Mouse (Mus musculus) right cerebral cortex, postnatal 36 days (tissue): ENCODE data around the gene Wdr34.

Experiments
- DNase-seq, 2 experiments: peaks; one replicate each; pipeline ENCODE4 v3.0.0; 2022; ENCODE audit warnings: low spot score in 2 of 2, mixed read lengths in 1 of 2

Gene Wdr34

DNA sequence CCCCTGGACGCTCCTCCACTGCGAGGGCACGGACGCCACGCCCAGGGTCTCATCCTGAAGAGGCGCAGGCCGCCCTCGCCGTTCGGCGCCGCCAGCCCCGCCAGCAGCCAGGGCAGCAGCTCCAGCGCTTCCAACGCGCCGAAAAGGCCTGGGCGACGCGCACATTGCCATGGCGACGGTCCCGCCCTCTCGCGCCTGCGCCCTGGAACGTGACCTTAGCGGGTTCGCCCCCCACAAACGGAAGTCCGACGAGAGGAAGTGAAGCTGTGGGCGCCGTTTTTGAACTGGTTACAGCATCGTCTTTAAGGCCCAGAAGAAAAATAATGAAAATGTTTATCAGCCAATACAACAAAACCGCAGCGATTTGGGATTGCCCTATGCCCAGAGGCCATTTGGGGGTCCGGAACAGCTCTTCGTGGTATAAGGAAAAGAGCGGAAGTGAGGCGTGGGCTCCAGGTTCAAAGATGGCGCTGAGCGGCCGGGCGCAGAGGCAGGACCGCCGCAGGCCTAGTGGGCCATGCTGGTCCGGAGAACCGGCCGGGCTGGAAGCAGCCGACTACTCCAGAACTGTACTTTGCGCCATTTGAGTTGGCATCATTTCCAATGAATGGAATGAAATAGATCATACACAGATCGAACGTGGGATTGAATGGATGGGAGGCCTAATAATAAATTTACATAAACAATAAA, at the start of gene Wdr34:
Wdr34 (minus strand) TSS at position 183 of the 690 bp plus-strand sequence.
- DNase-seq = peak; percentile 93 to 96

DNA sequence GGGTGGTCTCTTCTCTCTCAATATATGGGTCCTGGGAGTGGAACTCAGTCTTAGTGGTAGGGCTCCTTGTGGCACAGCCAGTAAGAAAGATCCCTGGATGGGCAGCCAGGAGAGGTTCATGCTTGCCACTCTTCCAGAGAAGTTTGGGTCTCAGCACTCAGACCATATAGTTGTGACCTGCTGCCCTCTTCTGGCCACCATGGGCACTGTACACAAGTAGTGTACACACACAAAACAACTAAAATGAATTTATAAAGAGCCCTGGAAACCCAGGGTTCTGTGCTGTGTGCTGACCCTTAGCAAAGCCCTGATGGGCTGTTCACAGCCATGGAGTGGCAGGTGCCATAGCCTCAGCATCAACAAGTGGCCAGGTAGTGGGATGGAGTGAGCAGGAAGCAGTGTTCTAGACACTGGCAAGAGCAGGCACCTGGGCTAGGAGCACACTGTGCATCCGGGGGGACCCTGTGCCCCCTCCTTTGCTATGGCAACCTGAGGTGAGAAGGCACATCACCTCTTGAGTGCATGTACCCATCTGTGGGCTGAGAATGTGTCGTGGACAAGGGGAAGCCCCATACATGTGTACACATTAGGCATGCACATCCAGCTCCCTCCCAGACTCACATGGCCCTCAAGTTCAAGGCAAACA, 47.3 kb upstream of the Wdr34 start:
- DNase-seq = no peak

DNA sequence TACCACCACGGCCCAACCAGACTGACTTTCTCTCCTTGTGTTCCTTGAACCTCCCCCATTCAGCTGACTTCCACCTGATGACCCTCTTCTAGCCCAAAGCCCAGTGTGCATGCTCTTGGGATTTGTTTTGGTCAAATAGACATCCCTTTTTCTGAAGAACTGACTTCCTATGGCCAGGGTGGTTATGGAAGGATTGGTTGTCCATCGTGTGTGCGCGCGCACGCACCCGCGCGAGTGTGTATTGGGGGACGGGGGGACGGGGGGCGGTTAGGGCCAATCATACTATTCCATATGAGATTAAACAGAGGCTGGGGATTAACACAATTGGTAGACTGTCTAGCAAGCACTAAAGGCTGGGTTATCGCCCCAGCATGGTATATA, 45.5 kb upstream of the Wdr34 start:
- DNase-seq = no peak

DNA sequence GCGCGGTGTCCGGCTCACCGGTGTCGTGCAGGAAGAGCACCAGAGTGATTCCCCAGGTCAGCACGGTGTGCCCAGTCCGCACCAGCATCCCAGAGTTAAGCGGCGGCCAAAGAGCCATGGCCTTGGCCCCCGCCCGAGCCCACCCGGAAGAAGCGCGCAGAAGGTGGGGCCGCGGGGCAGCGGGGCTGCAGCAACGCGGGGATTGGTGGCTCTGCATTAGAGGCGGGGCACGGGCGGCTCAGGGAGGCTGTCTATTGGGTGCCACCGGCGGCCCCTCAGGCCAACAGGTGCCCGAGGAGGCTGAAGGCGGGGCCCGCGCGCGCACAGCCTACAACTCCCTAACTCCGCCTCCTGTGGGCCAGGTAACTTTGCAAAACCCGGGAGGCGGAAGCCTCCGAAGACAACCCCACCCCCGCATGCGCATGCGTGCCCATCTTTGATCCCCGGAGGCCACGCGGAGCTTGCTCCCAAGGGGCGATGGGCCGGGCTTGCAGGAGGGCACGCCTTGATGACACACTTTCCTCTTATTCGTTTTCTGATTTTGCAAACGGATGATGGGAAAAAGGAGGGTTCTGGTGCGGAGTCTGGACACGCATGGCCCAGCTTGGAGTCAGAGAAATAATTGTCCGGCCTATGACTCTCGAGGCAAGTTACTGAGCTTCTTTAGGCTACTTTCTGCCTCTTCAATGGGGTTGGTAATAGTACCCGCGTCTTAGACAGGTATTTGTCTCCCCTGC, 45.0 kb upstream of the Wdr34 start, which contains the start of gene Zdhhc12:
Zdhhc12 (minus strand) TSS at position 178 of the 737 bp plus-strand sequence.
- peak; percentile 91 to 92 for DNase-seq

DNA sequence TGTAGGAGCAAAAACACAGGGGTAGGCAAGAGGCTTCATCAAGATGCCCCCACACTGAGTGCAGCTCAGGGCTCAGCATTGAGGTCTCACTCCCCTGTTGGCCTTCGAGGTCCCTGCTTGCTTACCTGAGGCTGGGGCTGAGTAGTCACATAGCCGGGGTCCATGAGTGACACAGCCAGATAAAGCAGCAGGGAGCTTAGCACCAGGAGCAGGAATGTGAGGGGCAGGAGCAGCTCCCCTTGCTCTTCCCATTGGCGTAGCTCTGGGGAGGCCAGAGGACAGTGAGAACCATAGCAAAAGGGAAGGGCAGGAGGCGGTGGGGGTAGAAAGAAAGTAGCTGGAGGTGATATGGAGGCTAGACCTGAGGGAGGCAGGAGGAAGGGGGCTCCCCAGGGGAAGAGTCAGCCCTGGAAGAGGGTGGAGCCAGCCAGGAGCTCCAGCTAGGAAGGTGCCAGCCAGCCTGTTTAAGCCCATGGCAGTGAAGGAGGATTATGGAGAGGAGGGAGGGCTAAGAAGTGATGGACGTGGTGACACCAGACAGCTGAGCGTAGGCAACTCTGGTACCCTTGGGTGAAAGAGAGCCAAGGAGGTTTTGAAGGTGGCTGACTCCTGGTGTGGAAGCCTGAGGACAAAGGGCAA, 43.7 kb upstream of the Wdr34 start:
- no peak for DNase-seq

DNA sequence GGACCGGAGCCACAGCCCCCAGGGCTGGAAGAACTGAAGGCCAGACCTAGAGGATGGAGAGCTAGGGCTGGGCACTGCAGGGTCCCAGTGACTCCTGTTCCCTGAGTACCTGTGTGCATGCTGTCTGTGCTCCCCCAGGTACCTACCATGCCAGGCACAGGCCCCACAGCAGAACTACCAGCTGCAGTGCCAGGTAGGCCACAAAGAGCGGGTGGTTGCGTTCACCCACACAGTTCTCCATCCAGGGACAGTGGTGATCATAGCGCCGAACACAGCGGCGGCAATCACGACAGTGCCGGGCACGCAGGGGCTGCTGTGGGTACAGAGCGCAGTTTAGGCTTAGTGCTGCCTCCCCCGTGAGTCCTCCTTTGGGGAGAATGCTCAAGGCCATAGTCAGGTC, 42.8 kb upstream of the Wdr34 start:
- no peak for DNase-seq

DNA sequence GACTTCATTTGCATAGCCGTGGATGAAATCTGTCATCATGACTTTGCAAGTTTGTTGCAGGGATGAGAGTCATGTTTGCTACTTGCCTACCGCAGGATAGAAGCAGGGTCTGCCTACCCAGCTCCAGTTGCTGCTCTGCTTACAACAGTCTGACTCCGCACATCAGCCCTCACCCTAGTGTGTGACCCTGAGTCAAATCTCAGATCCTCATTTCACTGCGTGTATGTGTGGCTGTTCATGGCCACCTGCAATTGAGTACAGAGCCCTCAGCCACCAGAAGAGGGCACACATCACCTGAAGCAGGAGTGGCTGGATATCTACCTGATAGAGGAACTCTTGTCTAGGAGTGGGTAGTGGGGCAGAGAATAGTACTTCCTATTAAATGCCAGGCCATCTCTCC, 38.6 kb upstream of the Wdr34 start:
- DNase-seq = no peak

DNA sequence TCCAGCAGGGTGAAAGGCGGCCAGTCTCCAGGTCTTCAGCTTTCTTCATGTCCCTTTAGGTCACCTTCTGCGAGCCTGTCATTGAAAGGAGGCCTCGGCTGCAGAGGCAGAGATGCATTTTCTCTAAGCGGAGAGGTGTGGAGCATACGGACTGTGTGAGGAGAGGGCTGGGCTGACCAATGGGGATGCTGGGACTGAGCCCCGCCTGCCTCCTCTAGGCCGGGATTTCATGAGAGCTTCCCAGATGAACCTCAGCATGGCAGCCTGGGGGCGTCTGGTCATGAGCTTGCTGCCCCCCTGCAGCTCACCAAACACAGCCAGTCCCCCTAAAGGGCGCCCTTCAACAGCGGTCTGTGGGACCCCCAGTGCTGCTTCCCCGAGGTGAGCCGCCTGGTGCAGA, 36.0 kb upstream of the Wdr34 start:
- DNase-seq = no peak

DNA sequence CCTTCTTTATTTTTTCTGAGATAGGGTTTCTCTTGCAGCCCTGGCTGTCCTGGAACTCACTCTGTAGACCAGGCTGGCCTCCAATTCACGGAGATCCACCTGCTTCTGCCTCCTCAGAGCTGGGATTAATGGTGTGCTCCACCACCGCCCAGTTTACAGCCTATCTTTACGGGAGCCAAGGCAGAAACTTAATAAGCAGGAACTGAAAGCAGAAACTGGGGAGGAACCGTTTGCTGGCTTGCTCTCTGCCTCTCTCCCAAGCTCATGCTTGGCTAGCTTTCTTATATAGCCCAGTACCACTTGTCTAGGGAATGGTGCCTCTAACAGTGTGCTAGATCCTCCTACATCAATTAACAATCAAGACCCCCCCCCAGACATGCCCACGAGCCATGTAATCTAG, 35.4 kb upstream of the Wdr34 start:
- DNase-seq = no peak

DNA sequence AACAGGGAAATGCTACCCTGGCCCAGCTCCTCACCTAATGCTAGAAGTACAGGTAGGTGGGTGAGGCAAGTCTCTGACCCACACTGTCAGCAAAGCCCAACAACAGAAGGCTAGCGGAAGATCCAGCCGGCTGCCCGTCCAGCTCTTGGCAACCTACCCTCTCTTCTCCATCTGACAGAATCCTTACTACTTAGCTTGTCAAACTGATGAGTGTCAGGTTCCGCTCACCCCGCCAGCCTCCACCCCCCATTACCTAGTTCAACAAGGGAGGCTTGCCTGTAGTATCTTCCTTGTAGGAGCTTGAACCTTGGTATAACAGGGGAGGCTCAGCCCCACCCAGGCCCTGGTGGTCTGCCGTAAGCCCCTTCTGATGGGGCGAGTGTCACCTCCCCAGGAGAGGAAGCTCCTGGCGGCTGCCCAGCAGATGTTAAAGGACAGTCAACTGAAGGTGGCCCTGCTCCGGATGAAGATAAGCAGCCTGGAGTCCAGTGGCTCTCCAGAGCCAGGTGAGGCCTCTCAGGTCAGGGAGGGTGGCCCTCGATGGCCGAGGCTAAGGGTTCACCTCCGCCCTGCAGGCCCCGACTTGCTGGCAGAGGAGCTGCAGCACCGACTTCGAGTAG, 31.6 kb upstream of the Wdr34 start:
- DNase-seq = no peak

DNA sequence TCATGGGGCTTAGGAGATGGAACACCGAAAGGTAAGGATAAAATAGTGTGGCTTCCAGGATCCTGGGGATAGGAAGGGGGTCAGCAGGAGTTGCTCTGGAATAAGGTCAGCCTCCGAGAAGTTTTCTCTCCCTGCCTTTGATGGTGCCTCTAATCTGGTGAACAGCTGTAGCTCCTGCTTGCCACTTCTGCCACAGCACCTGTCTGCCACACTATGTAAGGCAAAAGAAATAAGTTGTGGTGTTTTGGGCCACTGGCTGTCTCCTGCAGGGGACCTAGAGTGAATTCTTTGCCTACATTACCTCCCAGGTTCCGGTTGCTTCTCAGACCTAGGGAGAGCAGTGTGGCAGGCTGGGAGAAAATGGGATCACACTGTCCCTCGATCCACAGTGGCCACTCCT, 30.1 kb upstream of the Wdr34 start:
- DNase-seq = no peak

DNA sequence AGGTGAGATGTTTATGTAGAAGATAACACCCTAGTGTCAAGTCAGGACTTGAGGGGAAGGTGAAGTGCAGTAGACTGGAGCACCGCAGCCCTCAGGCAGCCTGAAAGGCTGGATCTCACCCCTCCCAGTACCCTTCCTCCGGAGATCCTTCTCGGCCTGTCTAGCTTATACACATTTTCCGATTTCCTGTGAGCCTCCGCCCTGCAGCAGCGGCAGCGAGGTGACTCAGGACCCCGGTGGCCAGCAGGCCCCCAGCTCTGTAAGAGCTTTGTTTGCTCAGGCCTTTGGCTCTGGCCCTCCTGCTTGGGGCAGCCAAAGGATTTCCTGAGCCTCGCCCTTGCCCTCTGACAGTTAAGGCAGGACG, 29.6 kb upstream of the Wdr34 start:
- DNase-seq = no peak

DNA sequence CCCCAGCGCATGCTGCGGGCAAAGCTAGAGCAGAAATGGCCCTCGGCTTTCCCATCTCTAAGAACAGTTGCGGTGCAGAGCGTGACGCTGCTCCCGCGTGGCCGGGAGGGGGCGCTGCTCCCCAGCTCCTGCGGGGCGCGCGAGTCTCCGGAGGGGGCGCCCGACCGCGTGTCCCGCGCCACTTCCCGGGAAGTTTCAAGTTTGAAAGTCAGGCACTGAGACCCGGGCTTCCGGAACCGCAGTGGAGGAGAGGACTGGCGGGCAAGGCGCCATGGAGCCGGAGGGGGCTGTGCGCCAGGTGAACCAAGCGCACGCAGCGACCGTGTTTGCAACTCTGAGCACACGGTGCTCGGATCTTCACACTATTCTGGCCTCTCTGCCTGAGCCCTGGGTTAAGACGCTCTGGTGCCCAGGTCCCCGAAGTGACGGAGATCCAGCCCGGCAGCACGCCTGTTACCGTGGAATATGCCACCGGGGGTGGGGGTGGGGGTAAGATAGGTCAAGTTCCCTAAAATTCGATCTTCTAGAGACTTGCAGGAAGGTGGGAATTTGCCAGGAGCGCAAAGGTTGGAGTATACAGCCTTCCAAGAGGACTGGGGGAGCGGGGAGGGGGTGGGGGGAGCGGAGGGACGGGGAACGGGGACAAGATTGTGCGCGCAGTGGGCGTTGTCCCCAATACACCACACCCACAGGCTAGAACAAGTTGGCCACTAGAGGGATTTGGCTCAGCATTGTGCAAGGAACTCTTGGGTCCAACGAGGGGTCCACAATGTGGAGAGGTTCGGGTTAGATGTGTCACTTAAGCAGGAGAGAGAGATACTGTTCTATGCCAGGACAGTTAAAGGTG, 29.0 kb upstream of the Wdr34 start, which contains the start of gene Pkn3:
Pkn3 (plus strand) TSS at position 183 of the 847 bp plus-strand sequence.
- peak in 1 of 2 experiments; percentile 48 for DNase-seq

DNA sequence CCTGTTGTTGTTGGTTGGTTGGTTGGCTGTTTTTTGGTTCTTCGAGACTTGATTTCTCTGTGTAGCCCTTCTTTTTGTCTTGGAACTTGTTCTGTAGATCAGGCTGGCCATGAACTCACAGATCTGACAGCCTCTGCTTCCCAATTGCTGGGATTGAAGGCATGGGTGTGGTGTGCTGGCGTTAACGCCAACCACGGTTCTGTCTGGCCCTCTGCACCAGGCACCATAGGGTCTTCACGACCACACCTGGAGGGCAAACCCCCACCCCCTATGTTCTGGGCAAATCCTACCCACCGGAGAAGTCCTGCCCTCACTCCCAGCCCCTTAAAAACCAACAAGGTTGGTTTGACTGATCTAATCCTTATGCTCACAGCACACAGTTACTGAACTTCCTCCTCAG, 28.3 kb upstream of the Wdr34 start:
- DNase-seq = no peak

DNA sequence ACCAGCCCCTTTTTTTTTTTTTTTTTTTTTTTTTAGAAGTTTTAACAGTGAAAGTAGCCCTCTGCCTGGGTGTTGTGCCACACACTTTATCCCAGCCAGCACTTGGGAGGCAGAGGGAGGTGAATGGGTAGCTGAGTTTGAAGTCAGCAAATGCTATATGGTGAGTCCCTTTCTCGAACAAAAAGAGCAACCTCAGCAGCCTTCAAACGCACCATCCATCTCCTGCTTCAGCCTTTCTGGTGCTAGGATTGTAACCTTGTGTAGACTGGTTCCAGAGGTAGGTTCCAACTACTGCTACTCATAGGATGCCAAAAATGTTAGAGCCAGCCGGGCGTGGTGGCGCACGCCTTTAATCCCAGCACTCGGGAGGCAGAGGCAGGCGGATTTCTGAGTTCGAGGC, 27.8 kb upstream of the Wdr34 start:
- no peak for DNase-seq

DNA sequence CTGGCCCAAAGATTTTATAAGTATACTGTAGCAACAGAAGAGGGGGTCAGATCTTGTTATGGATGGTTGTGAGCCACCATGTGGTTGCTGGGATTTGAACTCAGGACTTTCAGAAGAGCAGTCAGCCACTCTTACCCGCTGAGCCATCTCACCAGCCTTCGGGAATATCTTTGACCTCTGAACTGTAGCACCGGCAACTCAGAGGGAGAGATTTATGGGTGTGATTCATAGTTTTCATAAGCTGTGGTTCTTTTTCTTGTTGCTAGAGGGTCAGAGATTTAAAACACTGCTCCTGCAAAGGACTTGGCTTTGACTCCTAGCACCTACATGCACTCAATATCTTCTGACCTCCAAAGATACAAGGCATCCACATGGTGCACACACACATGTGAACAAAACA, 26.9 kb upstream of the Wdr34 start:
- no peak for DNase-seq

DNA sequence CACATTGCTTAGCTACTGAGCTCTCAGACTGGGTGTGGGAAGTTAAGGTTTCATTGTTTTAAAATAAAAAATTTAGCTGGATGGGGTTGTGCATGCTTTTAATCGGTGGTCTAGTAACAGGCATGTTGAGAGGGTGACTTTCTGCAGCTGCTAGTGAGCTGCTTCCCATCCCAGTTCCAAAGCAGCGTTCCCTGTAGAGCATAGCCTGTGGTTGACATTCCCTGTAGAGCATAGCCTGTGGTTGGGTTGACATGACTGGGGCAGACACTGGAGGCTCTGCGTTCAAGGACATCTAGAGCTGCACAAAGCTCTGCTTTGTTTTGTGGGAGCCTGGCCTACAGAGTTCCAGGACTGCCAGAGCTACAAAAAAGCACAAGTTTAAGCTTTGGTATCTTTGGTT, 24.6 kb upstream of the Wdr34 start:
- DNase-seq = no peak

DNA sequence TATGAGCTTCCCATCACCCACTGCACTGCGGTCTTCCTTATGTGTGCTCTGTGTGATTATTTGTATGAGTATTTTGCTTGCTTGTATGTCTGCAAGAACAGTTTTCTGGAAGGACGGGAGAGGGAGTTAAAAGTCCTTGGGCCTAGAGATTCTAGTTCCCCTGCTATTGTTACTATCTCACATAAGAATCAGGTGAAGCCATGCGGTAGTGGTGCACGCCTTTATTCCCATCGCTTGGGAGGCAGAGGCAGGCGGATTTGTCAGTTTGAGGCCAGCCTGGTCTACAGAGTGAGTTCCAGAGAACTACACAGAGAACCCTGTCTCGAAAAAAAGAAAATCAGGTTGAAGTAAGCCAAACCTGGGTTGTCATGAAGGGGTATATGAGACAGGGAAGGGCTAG, 24.2 kb upstream of the Wdr34 start:
- DNase-seq = no peak

DNA sequence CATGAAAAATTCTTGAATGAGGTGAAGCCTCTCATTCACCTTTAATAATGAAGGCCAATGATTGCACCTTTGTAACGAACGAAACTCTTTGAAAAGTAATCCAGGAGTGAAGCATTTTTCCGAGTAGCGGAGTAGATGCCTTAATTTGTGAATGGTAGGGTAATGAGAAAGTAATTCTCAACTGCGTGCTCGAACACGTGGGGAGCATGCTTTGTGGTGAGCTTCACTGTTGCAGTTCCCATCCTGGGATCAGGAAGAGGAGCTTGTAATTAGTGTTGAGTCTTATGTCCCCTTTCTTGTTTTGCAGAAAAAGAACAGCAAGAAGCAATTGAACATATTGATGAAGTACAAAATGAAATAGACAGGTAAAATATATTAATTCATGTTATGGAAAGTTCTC, 19.3 kb upstream of the Wdr34 start:
- no peak for DNase-seq

DNA sequence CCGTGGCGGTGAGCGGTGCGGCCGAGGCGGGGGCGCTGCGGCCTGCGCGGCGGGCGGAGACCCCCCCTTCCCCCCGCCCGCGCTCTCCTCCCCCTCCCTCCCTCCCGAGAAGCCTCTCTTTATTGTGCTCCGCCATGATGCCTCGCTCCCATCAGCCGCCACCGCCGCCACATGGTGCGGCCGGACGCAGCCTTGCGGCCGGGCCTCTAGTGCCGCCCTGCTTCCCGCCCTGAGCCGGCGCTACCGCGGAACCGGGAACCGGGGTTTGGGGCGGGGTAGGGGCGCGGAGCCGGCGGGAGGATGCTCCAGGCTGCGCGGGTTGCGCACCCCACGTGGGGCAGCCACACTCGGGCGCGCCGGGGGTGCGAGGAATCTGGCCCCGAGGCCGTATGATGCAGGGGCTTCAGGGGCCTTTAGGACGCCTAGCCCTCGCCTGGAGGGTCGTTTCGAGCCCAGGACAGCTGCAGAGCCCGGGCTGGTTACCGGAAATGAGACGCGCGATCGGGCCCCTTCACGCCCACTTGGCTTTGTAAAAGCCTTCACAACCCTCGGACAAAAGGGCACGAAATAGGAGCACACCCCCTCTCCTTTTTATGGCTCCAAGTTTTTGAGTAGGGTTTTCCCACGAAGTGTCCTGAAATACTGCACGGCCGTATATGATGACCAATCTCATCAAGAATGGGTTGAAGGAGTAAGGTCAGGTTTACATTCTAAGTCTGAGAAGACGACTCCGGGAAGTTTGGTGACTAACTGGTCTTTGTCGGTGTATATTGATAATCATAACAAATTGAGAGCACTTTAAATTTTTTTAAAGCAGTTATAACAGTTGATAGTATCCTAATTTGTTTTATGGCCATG, 18.6 kb upstream of the Wdr34 start:
- DNase-seq = no peak
